ENCODE assay signal across 11 mouse cellular contexts in the genomic region with DNA sequence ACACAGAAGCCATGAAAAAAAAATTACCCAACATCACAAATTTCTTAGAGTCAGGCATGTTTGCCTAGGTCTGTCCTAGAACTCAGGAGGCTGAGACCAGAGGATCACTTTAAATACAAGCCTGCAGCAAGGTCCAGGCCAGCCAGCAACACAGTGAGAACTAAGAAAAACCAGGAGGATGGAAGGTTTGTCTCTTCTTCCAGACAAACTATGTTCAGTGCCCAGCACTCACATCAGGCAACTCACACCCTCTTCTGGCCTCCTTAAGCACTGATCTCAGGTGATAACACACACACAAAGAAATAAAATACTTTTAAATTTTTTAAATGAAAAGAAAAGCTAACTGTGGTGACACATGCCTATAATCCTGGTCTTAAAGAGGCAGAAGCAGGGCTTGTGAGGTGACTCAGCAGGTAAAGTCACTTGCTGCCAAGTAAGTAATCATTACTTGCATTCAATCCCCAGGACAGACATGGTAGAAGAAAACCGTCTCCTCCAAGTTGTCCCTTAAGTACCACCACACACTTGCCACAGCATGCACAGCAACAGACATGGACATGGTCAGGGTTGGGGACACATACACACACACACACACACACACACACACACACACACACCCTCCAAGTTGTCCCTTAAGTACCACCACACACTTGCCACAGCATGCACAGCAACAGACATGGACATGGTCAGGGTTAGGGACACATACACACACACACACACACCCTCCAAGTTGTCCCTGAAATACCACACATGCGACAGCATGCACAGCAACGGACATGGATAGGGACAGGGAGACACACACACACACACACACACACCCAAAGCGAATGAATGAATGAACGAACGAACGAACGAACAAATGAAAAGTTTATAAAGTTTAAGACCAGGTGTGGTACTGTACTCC. TPM values are rescaled to one million over a fixed set of nuclear protein-coding genes. Genes with fewer than 3 reads are reported as not detected.
DNase-seq lines count a peak whose midpoint lies in the region; ATAC-seq and TF ChIP-seq lines count a peak whose summit lies in the region.
"Had no signal": no experiment of that assay in that cellular context is flagged by ENCODE, and none has a peak within 500 bp of the region (broad histone marks: within the 10 kb centered on the region; RNA-seq: fewer than 3 reads in every experiment).

No protein-coding gene starts in this region.

- H3K4me3 ChIP-seq in liver, adult 2 months (ENCODE audit: insufficient read depth, low read depth, low read length): no peak overlapping the region
- H3K4me3 ChIP-seq in hindbrain, postnatal 0 days (ENCODE audit: low read length): no peak overlapping the region
- no peak overlapping the region for H3K4me3 ChIP-seq in kidney, adult 2 months (ENCODE audit: insufficient read depth, low read depth, low read length)
- H3K4me3 ChIP-seq: embryonic facial prominence, embryonic 13.5 days; limb, embryonic 12.5 days had no signal

- peaks cover 1% of the 10 kb centered on the region; the same call in 1 of the 2 replicates for H3K36me3 ChIP-seq in liver, adult 2 months (ENCODE audit: control insufficient read depth, insufficient read depth, low read length)
- no peaks in the 10 kb centered on the region for H3K36me3 ChIP-seq in hindbrain, postnatal 0 days (ENCODE audit: insufficient read depth, low read length)
- H3K36me3 ChIP-seq in kidney, adult 2 months (ENCODE audit: control insufficient read depth, insufficient read depth, low read length): no peaks in the 10 kb centered on the region

- H3K9ac ChIP-seq in liver, adult 2 months (ENCODE audit: low read depth, low read length): no peak overlapping the region
- H3K9ac ChIP-seq in hindbrain, postnatal 0 days (replicated peaks; ENCODE audit: low read length): no peak overlapping the region
- H3K9ac ChIP-seq: embryonic facial prominence, embryonic 13.5 days; limb, embryonic 12.5 days had no signal

- TF ChIP-seq POLR2A in liver, adult 2 months (IDR thresholded peaks at IDR 0.05; ENCODE audit: extremely low read depth, insufficient read depth, low read length): no peak
- no peak for TF ChIP-seq POLR2A in kidney, adult 2 months (IDR thresholded peaks at IDR 0.05; ENCODE audit: low read depth, low read length)

- 86% methylated on average over 8 of the region's 8 CpGs for WGBS in liver, adult 2 months
- 91% methylated on average over 8 of the region's 8 CpGs for WGBS in hindbrain, postnatal 0 days
- WGBS in kidney, adult 2 months: 89% methylated on average over 8 of the region's 8 CpGs

- peaks cover 32% of the 10 kb centered on the region; the same call in 1 of the 2 replicates for H3K79me2 ChIP-seq in liver, adult 2 months (ENCODE audit: control insufficient read depth, insufficient read depth, low read length)

- no peak for TF ChIP-seq CTCF in liver, adult 2 months (IDR thresholded peaks at IDR 0.05; ENCODE audit: low read depth, low read length)
- no peak for TF ChIP-seq CTCF in hindbrain, postnatal 0 days (IDR thresholded peaks at IDR 0.05; ENCODE audit: low read depth)
- TF ChIP-seq CTCF in kidney, adult 2 months (conservative IDR thresholded peaks at IDR 0.05; ENCODE audit: insufficient read depth, insufficient read length, low read depth, low read length): no peak

- no peak overlapping the region for H3K4me2 ChIP-seq in hindbrain, postnatal 0 days (ENCODE audit: low read depth, low read length)
- H3K4me2 ChIP-seq: embryonic facial prominence, embryonic 13.5 days; limb, embryonic 12.5 days had no signal

- no peaks in the 10 kb centered on the region for H3K9me3 ChIP-seq in hindbrain, postnatal 0 days (ENCODE audit: low read length)
- H3K9me3 ChIP-seq: embryonic facial prominence, embryonic 13.5 days; limb, embryonic 12.5 days had no signal

- no peaks in the 10 kb centered on the region for H3K27me3 ChIP-seq in liver, adult 2 months (ENCODE audit: control insufficient read depth, insufficient read depth, low read length)
- H3K27me3 ChIP-seq in hindbrain, postnatal 0 days (ENCODE audit: insufficient read depth, low read length): no peaks in the 10 kb centered on the region
- no peaks in the 10 kb centered on the region for H3K27me3 ChIP-seq in kidney, adult 2 months (replicated peaks; ENCODE audit: control insufficient read depth, insufficient read depth, low read length)
- H3K27me3 ChIP-seq: embryonic facial prominence, embryonic 13.5 days; limb, embryonic 12.5 days had no signal

- no peak overlapping the region for H3K27ac ChIP-seq in liver, adult 2 months (replicated peaks; ENCODE audit: insufficient read depth, low read depth, low read length)
- no peak overlapping the region for H3K27ac ChIP-seq in hindbrain, postnatal 0 days
- no peak overlapping the region for H3K27ac ChIP-seq in kidney, adult 2 months (ENCODE audit: insufficient read depth, low read depth, low read length)
- H3K27ac ChIP-seq: embryonic facial prominence, embryonic 13.5 days; limb, embryonic 12.5 days had no signal

- H3K4me1 ChIP-seq in liver, adult 2 months (ENCODE audit: control insufficient read depth, insufficient read depth, low read length): peaks cover 16% of the 10 kb centered on the region; the same call in 1 of the 2 replicates
- H3K4me1 ChIP-seq in hindbrain, postnatal 0 days (ENCODE audit: insufficient read depth, low read length): no peaks in the 10 kb centered on the region
- peaks cover 6% of the 10 kb centered on the region for H3K4me1 ChIP-seq in kidney, adult 2 months (ENCODE audit: control insufficient read depth, insufficient read depth, low read length)
- H3K4me1 ChIP-seq: limb, embryonic 12.5 days had no signal

- peak; percentile 48 for DNase-seq in liver, adult 2 months (ENCODE audit: extremely low read depth, low read depth, low spot score)
- DNase-seq in liver (no peak), NIH3T3 (ENCODE audit: low read depth) (peak; percentile 20)
- peak; percentile 7 for DNase-seq in hindbrain, postnatal 0 days (ENCODE audit: low spot score)
- no peak for DNase-seq in retina, postnatal 1 day
- DNase-seq in kidney, adult 2 months: no peak
- DNase-seq: cerebellum, postnatal 14 days had no signal

- ATAC-seq in hindbrain, postnatal 0 days: no peak
- ATAC-seq in monocyte, adult 5-6 weeks (replicated peaks; ENCODE audit: insufficient number of reproducible peaks, low FRiP score, low TSS enrichment, poor library complexity, severe bottlenecking): 0 out of 2 replicates have a peak, but pooled peaks have one; percentile 13
- ATAC-seq: activated CD4-positive, CD25-positive, alpha-beta regulatory T cell, adult 4 months had no signal

RNA-seq across cellular contexts. Expression of gene Memo1, which starts 16.1 kb away (rescaled TPM):
- 31.8 and 36.6 TPM in 2 replicates for total RNA-seq in liver, adult 2 months (2014; rRNA removed)
- polyA plus RNA-seq in liver, adult 2 months (2012; rRNA removed): 34.5 and 36.0 TPM in 2 replicates
- total RNA-seq in hindbrain, postnatal 0 days (2014; rRNA removed): 51.9 and 60.2 TPM in 2 replicates
- 46.3 and 46.4 TPM in 2 replicates for polyA plus RNA-seq in hindbrain, postnatal 0 days (2015; fragmentation: Nextera tagmentation; extraction: Ambion mirVana)
- 31.5 to 57.2 TPM (median 39.3 TPM) in 3 replicates for total RNA-seq in monocyte, adult 5-6 weeks (2017)
- polyA plus RNA-seq in kidney, adult 2 months (2012; rRNA removed): 38.7 and 43.1 TPM in 2 replicates

RNA-seq across cellular contexts. Expression of gene Dpy30, which starts 44.5 kb away (rescaled TPM):
- total RNA-seq in liver, adult 2 months (2014; rRNA removed): 22.1 and 29.2 TPM in 2 replicates
- polyA plus RNA-seq in liver, adult 2 months (2012; rRNA removed): 30.4 and 34.7 TPM in 2 replicates
- total RNA-seq in hindbrain, postnatal 0 days (2014; rRNA removed): 42.5 and 49.9 TPM in 2 replicates
- 253 and 256 TPM in 2 replicates for polyA plus RNA-seq in hindbrain, postnatal 0 days (2015; fragmentation: Nextera tagmentation; extraction: Ambion mirVana)
- total RNA-seq in monocyte, adult 5-6 weeks (2017): 18.9 to 40.3 TPM (median 27.6 TPM) in 3 replicates
- polyA plus RNA-seq in kidney, adult 2 months (2012; rRNA removed): 38.1 and 57.3 TPM in 2 replicates

RNA-seq across cellular contexts. Expression of gene Spast, which starts 59.6 kb away (rescaled TPM):
- total RNA-seq in liver, adult 2 months (2014; rRNA removed): 15.0 and 16.8 TPM in 2 replicates
- 5.6 and 6.1 TPM in 2 replicates for polyA plus RNA-seq in liver, adult 2 months (2012; rRNA removed)
- total RNA-seq in hindbrain, postnatal 0 days (2014; rRNA removed): 92.2 and 96.7 TPM in 2 replicates
- polyA plus RNA-seq in hindbrain, postnatal 0 days (2015; fragmentation: Nextera tagmentation; extraction: Ambion mirVana): 24.4 and 25.3 TPM in 2 replicates
- 44.4 to 55.2 TPM (median 54.8 TPM) in 3 replicates for total RNA-seq in monocyte, adult 5-6 weeks (2017)
- polyA plus RNA-seq in kidney, adult 2 months (2012; rRNA removed): 3.5 and 4.2 TPM in 2 replicates

Comparison
In these comparisons a context has a peak if more than half of its experiments do, and no peak if none do; other contexts are left out.
1. DNase-seq: peak in liver, adult 2 months (single experiment), NIH3T3 (single experiment) and hindbrain, postnatal 0 days (single experiment); none in liver (single experiment), retina, postnatal 1 day (single experiment) and kidney, adult 2 months (single experiment).